Mouse (Mus musculus) intestine, embryonic 16.5 days (tissue): Measurements from ENCODE around the gene Stpg4. TPM values are rescaled to one million over a fixed set of nuclear protein-coding genes. Genes with fewer than 3 reads are reported as not detected.
A peak's percentile ranks its signal among the peaks of the same experiment; 100 is the strongest.

Experiments used
- ATAC-seq: fragments of 200-750 bp; cut with Nextera tagmentation; 2 replicates; pipeline ENCODE4 v1.8.0; 2017; ENCODE audit warnings: moderate TSS enrichment, moderate library complexity
- H3K27ac ChIP-seq: fragments of 300-500 bp; sonication (generic); 2 replicates; pipeline ENCODE4 v1.5.1; 2014; ENCODE audit warnings: mild to moderate bottlenecking, low read length
- H3K27me3 ChIP-seq: fragments of 300-500 bp; sonication (generic); replicated peaks from 2 replicates; pipeline ENCODE4 v1.6.1; 2014; ENCODE audit warnings: low read length, control low read depth, mixed read lengths; ENCODE audit not compliant: control insufficient read depth, insufficient read depth
- H3K36me3 ChIP-seq: fragments of 300-500 bp; sonication (generic); 2 replicates; pipeline ENCODE4 v1.6.1; 2014; ENCODE audit warnings: low read length, control low read depth; ENCODE audit not compliant: control insufficient read depth, insufficient read depth
- H3K4me1 ChIP-seq: fragments of 300-500 bp; sonication (generic); 2 replicates; pipeline ENCODE4 v1.6.1; 2014; ENCODE audit warnings: low read length, control low read depth, mixed read lengths; ENCODE audit not compliant: control insufficient read depth, insufficient read depth
- H3K4me2 ChIP-seq: fragments of 300-500 bp; sonication (generic); 2 replicates; pipeline ENCODE4 v1.6.1; 2014; ENCODE audit warnings: low read depth, low read length, control low read depth
- H3K4me3 ChIP-seq: fragments of 300-500 bp; sonication (generic); 2 replicates; pipeline ENCODE4 v1.5.1; 2014; ENCODE audit warnings: mild to moderate bottlenecking, low read length
- H3K9ac ChIP-seq: fragments of 300-500 bp; sonication (generic); 2 replicates; pipeline ENCODE4 v1.6.1; 2014; ENCODE audit warnings: low read depth, low read length
- H3K9me3 ChIP-seq: fragments of 300-500 bp; sonication (generic); 2 replicates; pipeline ENCODE4 v1.6.1; 2016; ENCODE audit warnings: low read length, control low read depth; ENCODE audit not compliant: control insufficient read depth
- WGBS: fragments of 180-500 bp; shearing (Covaris S2); extraction: QIAGEN DNeasy Blood & Tissue Kit; methylation state at CpG from one replicate; pipeline ENCODE4 v1.1.7; 2014; 5-methylcytosine and 5-hydroxymethylcytosine counted together
- polyA plus RNA-seq: library from polyadenylated mRNA; unstranded; fragments of >200 nt; fragmentation: Nextera tagmentation; extraction: Ambion mirVana; gene quantifications from 2 replicates; pipeline ENCODE4 v1.2.1, GENCODE M21; 2015

Stpg4 gene
- not detected in 2 replicates for polyA plus RNA-seq

DNA sequence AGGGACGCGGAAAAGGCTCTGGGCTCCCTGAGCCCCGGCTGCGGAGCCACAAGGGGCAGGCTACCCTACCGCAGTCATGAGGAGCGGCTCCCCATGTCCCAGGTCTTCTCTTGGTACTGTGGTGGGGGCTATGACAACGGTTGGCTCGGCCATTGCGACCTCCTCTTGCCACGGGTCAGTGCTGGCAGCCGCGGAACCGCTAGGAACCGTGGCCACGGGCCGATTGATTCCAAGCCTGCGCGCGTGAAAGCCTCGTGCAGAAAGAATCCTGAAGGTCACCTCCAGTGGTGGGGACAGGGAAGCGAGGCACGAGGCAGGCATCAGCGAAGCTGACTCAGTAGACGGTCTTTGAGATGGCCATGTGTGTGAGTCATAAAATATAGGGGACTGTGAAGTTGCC is at the start of gene Stpg4:
Stpg4 (minus strand) TSS at position 231 of the 400 bp plus-strand sequence.
- no peak within 1 kb of the TSS for H3K9ac ChIP-seq
- H3K4me3 ChIP-seq, result no peak within 1 kb of the TSS
- peaks cover 4% of the 10 kb centered on the region; the same call in 1 of the 2 replicates for H3K36me3 ChIP-seq
- no peaks in the 10 kb centered on the region for H3K27me3 ChIP-seq
- H3K27ac ChIP-seq, result no peak within 1 kb of the TSS
- H3K9me3 ChIP-seq, result no peaks in the 10 kb centered on the region
- 52% methylated on average over 24 of the region's 24 CpGs for WGBS
- no peaks in the 10 kb centered on the region for H3K4me1 ChIP-seq
- H3K4me2 ChIP-seq, result no peak within 1 kb of the TSS
- 0 out of 2 replicates have a peak, but pooled peaks have one; percentile 38 for ATAC-seq

DNA sequence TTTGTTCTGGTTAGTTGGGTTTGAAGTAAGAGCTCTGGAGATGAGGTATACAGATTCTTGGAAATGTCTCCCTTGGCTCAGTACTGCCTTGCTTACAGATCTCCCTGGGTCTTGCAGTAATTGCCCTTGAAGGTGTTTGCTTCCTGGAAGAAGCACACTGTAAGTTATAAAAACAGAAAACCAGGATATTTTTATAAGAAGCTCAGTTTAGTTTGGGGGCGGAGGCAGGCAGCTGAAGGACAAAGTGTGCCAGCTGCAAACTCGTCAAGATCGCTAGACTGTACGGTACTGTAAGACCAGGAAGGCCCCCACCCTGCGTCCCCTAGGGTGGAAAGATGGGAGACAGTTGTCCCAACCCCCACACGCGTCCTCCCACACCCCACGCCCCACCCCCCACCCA is 47.8 kb upstream of the Stpg4 start:
- 53% methylated on average over 8 of the region's 8 CpGs for WGBS
- no peaks in the 10 kb centered on the region for H3K27me3 ChIP-seq
- no peak overlapping the region for H3K9ac ChIP-seq
- no peak for ATAC-seq
- H3K9me3 ChIP-seq, result no peaks in the 10 kb centered on the region
- peaks cover 29% of the 10 kb centered on the region for H3K4me1 ChIP-seq
- H3K4me3 ChIP-seq, result no peak overlapping the region
- H3K4me2 ChIP-seq, result no peak overlapping the region
- H3K36me3 ChIP-seq, result no peaks in the 10 kb centered on the region
- H3K27ac ChIP-seq, result no peak overlapping the region

DNA sequence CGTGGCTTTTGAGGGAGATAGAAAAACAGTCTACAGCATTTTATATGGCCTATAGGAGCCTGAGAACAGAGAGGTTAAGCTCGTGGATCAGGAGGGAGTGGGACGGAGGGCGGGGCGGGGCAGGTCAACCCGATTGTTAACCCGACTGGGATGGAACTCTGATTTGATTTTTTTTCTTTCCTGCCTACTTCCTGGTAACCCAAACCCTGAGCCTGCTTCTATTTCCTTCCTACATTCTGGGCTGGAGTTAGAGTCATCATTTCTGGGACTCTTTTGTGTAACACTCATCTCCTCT is 46.9 kb upstream of the Stpg4 start:
- Histone ChIP-seq H3K4me1 (peaks cover 29% of the 10 kb centered on the region), H3K27ac (no peak overlapping the region), H3K27me3 (no peaks in the 10 kb centered on the region), H3K4me3 (peak overlapping the region; percentile 38), H3K9ac (peak overlapping the region; percentile 41), H3K4me2 (peak overlapping the region; percentile 57), H3K9me3 (no peaks in the 10 kb centered on the region), H3K36me3 (no peaks in the 10 kb centered on the region)
- peak; percentile 41; the same call in 1 of the 2 replicates for ATAC-seq
- WGBS, result 0% methylated on average over 7 of the region's 7 CpGs

DNA sequence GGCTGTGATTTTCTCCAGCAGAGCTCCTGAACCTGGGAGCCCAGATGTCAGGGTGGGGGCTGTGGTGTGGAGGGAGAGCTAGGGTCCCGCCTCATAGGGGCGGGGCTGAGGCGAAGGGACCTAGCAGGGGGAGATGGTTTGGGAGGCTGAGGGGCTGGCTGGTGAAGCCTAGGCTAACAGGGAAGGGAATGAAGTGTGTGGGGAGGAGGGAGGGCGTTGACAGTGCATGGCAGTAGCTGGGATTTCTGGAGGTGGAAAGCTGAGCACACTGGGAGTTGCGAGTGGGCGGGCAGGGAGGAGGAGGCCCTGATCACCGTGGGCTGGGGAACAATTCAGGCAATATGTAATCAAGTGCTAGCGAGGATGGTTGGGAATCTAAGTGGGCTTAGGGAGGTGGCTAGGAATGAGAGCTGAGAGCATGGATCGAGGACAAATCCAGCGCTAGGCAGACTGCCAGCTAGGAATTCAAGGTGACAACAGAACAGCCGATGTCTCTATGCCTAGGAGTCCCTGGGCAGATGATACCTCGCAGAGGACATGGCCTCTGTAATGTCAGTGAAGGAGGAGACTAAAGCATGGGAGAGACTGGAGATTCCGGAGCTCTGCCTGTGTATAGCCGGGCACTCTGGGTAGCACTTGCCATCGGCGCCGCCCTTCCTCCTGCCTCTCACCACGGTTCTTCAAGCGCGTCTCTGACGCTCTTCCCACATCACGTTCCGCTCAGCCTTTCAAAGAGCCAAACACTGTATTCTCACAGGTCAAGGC is 46.4 kb upstream of the Stpg4 start:
- no peak overlapping the region for H3K27ac ChIP-seq
- no peaks in the 10 kb centered on the region for H3K36me3 ChIP-seq
- H3K9me3 ChIP-seq, result no peaks in the 10 kb centered on the region
- WGBS, result 2% methylated on average over 23 of the region's 23 CpGs
- peaks cover 29% of the 10 kb centered on the region for H3K4me1 ChIP-seq
- peak overlapping the region; percentile 38 for H3K4me3 ChIP-seq
- peak overlapping the region; percentile 41 for H3K9ac ChIP-seq
- H3K27me3 ChIP-seq, result no peaks in the 10 kb centered on the region
- ATAC-seq, result peak; percentile 67
- peak overlapping the region; percentile 57 for H3K4me2 ChIP-seq

DNA sequence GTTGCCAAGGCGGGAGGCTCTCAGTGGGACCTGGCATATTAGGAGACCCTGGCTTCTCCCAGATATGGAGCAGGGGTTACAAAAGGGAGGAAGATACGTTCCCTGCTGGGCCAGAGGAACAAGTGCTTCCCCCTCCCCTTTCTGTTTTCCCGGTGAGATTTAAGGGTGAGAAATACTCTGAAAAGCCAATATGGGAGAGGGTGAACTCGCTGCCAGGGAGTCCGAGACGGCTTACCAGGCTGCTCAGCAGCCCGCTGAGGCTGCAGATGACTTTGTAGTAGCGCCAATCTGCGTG is 45.8 kb upstream of the Stpg4 start:
- H3K4me2 ChIP-seq, result peak overlapping the region; percentile 57
- 22% methylated on average over 9 of the region's 9 CpGs for WGBS
- peak; percentile 21; the same call in 1 of the 2 replicates for ATAC-seq

DNA sequence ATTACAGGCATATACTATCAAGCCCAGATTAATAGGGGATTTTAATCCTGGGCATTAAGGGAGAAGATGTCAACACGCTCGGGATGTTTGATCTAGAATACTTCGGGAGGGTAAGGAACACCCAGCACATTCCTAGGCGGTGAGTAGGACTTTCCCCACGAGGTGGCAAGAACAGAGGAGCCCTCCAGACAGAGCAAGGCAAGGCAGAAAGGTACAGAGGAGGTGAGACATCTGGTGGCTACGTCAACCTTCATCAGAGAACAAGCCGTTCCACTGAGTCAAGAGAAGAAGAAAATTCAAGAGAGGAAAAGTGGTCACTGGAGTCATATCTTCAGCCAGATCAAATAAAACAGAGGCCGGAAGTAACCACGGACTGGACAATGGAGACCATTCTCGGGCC is 45.3 kb upstream of the Stpg4 start:
- H3K4me2 ChIP-seq, result no peak overlapping the region
- no peaks in the 10 kb centered on the region for H3K27me3 ChIP-seq
- no peak for ATAC-seq
- H3K4me1 ChIP-seq, result peaks cover 20% of the 10 kb centered on the region
- no peak overlapping the region for H3K4me3 ChIP-seq
- 45% methylated on average over 10 of the region's 10 CpGs for WGBS
- no peaks in the 10 kb centered on the region for H3K9me3 ChIP-seq
- H3K36me3 ChIP-seq, result no peaks in the 10 kb centered on the region
- H3K27ac ChIP-seq, result no peak overlapping the region
- H3K9ac ChIP-seq, result no peak overlapping the region

More for the DNA sequence above, 45.8 kb upstream of the Stpg4 start:
- Histone ChIP-seq H3K4me1 (peaks cover 25% of the 10 kb centered on the region), H3K36me3 (no peaks in the 10 kb centered on the region), H3K27ac (no peak overlapping the region), H3K9me3 (no peaks in the 10 kb centered on the region), H3K27me3 (no peaks in the 10 kb centered on the region), H3K9ac (peak overlapping the region; percentile 41), H3K4me3 (peak overlapping the region; percentile 38)

DNA sequence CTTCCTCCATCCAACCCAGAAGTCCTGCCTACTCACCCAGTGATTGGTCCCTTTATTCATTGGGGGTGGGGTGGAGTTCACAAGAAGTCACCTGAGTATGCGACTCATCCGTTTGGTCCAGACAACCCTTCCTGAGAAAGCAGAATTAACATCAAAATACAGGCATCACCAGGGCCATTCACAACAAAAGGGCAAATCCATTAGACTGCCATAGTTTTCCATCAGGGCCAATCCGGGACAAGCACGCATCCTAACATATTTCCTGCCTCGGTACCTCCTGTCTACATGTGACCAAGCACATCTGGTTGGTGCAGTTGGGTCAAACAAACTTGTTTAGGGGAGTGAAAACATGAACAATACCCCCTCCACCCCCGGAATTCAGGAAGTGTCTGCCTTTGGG is 44.1 kb upstream of the Stpg4 start:
- ATAC-seq, result no peak
- WGBS, result 68% methylated on average over 6 of the region's 6 CpGs

DNA sequence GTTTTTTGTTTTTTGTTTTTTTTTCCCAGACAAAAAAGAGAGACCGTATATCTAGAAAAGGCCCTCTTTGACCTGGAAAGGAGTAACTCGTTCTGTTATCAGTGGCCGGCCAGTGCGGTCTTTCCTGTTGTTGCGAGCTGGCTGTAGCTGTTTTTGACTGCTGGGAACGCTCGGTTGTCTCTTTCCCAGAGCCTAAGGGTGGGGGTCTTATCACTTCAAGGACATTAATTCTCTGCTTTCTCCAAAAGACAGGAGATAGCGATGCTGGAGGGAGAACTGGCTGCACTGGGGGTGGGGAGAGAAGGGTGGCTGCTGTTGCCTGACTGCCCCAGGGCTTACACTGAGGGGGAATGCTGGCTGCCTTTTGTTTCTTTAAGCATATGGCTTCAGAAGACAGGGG is 43.3 kb upstream of the Stpg4 start:
- no peak for ATAC-seq
- Histone ChIP-seq H3K9ac (no peak overlapping the region), H3K4me1 (peaks cover 17% of the 10 kb centered on the region), H3K4me2 (no peak overlapping the region), H3K36me3 (no peaks in the 10 kb centered on the region), H3K4me3 (no peak overlapping the region), H3K27me3 (no peaks in the 10 kb centered on the region), H3K9me3 (no peaks in the 10 kb centered on the region), H3K27ac (no peak overlapping the region)
- 53% methylated on average over 8 of the region's 8 CpGs for WGBS

More for the DNA sequence above, 44.1 kb upstream of the Stpg4 start:
- Histone ChIP-seq H3K4me3 (no peak overlapping the region), H3K27ac (no peak overlapping the region), H3K27me3 (no peaks in the 10 kb centered on the region), H3K4me2 (no peak overlapping the region), H3K4me1 (peaks cover 17% of the 10 kb centered on the region), H3K36me3 (no peaks in the 10 kb centered on the region), H3K9ac (no peak overlapping the region), H3K9me3 (no peaks in the 10 kb centered on the region)

DNA sequence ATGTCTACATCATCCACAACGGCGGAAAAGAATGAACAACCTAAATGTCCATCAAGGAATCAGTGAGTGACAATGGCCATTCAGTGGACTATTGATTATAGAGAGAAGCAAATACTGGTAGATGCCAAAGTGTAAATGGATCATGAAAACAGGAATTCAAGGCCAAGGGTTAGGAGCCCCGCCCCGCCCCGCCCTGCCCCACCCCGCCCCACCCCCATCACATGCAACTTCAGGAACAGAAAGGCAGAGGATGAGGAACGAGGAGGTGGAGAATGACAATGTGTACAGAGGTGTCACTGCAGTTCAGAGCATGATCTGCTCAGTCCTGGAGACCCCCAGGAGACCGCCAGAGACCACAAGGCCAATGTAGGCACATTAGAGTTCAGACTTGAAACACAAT is 42.7 kb upstream of the Stpg4 start:
- Histone ChIP-seq H3K4me3 (no peak overlapping the region), H3K4me1 (peaks cover 16% of the 10 kb centered on the region), H3K27ac (no peak overlapping the region), H3K9ac (no peak overlapping the region), H3K9me3 (no peaks in the 10 kb centered on the region), H3K4me2 (no peak overlapping the region), H3K27me3 (no peaks in the 10 kb centered on the region), H3K36me3 (no peaks in the 10 kb centered on the region)
- ATAC-seq, result no peak
- 57% methylated on average over 8 of the region's 8 CpGs for WGBS

DNA sequence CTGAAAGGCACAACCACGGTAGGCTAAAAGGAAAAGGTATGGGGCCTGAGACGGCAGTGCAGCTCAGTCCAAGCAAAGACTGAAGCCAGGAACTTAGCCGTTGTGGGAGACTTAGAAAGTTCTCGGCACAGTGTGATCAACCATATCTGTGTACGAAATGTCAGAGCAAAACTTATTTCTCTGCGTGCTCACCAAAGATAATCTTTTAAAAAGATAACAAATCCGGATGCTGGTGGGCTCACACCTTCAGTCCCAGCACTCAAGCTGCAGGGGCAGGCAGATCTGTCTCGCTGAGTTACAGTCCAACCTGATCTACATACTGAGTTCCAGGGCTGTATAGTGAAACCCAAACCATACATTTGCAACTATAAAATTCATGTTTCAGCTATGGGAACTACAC is 41.9 kb upstream of the Stpg4 start:
- H3K4me3 ChIP-seq, result no peak overlapping the region
- H3K27me3 ChIP-seq, result no peaks in the 10 kb centered on the region
- peaks cover 13% of the 10 kb centered on the region for H3K4me1 ChIP-seq
- no peaks in the 10 kb centered on the region for H3K9me3 ChIP-seq
- 78% methylated on average over 8 of the region's 8 CpGs for WGBS
- no peaks in the 10 kb centered on the region for H3K36me3 ChIP-seq
- ATAC-seq, result no peak
- no peak overlapping the region for H3K27ac ChIP-seq
- H3K4me2 ChIP-seq, result no peak overlapping the region
- no peak overlapping the region for H3K9ac ChIP-seq
